Mouse (Mus musculus): Measurements from ENCODE around the gene Ccn6. TPM values are rescaled to one million over a fixed set of nuclear protein-coding genes. Genes with fewer than 3 reads are reported as not detected.

Gene Ccn6
- total and polyA plus RNA-seq, 3 experiments, result 0.22 TPM; not detected in 2

GRCm38 (mm10) chr10:39161406-39161805 lies 2.2 kb downstream of the Ccn6 start:
- no peak for DNase-seq

- no peak for DNase-seq
These were observed 5.3 kb downstream of the Ccn6 start for GRCm38 (mm10) chr10:39158306-39158705.

GRCm38 (mm10) chr10:39157321-39157720 lies 6.3 kb downstream of the Ccn6 start:
- no peak for DNase-seq

- DNase-seq, result no peak
These were observed 6.9 kb downstream of the Ccn6 start for GRCm38 (mm10) chr10:39156719-39157118.

GRCm38 (mm10) chr10:39142216-39142615 lies 21.4 kb downstream of the Ccn6 start:
- DNase-seq, result no peak

- no peak for DNase-seq
These were observed 22.2 kb downstream of the Ccn6 start for GRCm38 (mm10) chr10:39141401-39141800.

- no peak for DNase-seq
These were observed 22.8 kb downstream of the Ccn6 start for GRCm38 (mm10) chr10:39140843-39141242.

GRCm38 (mm10) chr10:39138761-39139160 lies 24.8 kb downstream of the Ccn6 start:
- DNase-seq, result no peak

- no peak for DNase-seq
These were observed 25.8 kb downstream of the Ccn6 start for GRCm38 (mm10) chr10:39137766-39138165.

- peak; percentile 92 for DNase-seq
These were observed 29.9 kb downstream of the Ccn6 start, which contains the start of the genes Fam229b and Tube1 for GRCm38 (mm10) chr10:39133462-39134310. Gene Fam229b (minus strand): TSS chr10:39133914. Gene Tube1 (plus strand): TSS chr10:39133976.

- no peak for DNase-seq
These were observed 42.2 kb downstream of the Ccn6 start for GRCm38 (mm10) chr10:39121412-39121811.

GRCm38 (mm10) chr10:39109489-39109874 lies 54.1 kb downstream of the Ccn6 start:
- DNase-seq, result no peak

- no peak for DNase-seq
These were observed 54.6 kb downstream of the Ccn6 start for GRCm38 (mm10) chr10:39108837-39109488.

GRCm38 (mm10) chr10:39106935-39107334 lies 56.7 kb downstream of the Ccn6 start:
- no peak for DNase-seq

- DNase-seq, result no peak
These were observed 57.2 kb downstream of the Ccn6 start for GRCm38 (mm10) chr10:39106413-39106812.

GRCm38 (mm10) chr10:39104803-39105449 lies 58.7 kb downstream of the Ccn6 start:
- no peak for DNase-seq

Other genes starting within 250 kb of the Ccn6 start
- gene Lama4, start 198.3 kb downstream of the Ccn6 start, total RNA-seq (2021), result 10 to 100 TPM; 38.9 to 51.2 TPM
- 30.2 and 38.6 TPM in 2 replicates for gene Lama4, start 198.3 kb downstream of the Ccn6 start, polyA plus RNA-seq (2012; rRNA removed)
- gene Fam229b, start 29.9 kb downstream of the Ccn6 start, total RNA-seq (2021), result 1 to 10 TPM; 3.1 to 5.3 TPM
- gene Fam229b, start 29.9 kb downstream of the Ccn6 start, polyA plus RNA-seq (2012; rRNA removed), result 0.57 and 0.94 TPM in 2 replicates
- 1 to 10 TPM in 1 of 2 experiments, under 1 TPM in 1; 0.72 to 1.0 TPM for gene Tube1, start 29.8 kb downstream of the Ccn6 start, total RNA-seq (2021)
- 0.30 and 1.2 TPM in 2 replicates for gene Tube1, start 29.8 kb downstream of the Ccn6 start, polyA plus RNA-seq (2012; rRNA removed)
- 10 to 100 TPM; 37.9 to 56.2 TPM for gene Fyn, start 205.1 kb upstream of the Ccn6 start, total RNA-seq (2021)
- gene Fyn, start 205.1 kb upstream of the Ccn6 start, polyA plus RNA-seq (2012; rRNA removed), result 22.7 and 27.9 TPM in 2 replicates